Mouse (Mus musculus) mouse embryonic stem cell (cell line): ENCODE data around the gene Gpx1.

Experiments
- in situ Hi-C, 2 experiments: fragments of 300-500 bp; cut with MboI; formaldehyde crosslinking; loops; 1 replicate in 1 of 2; 3 replicates in 1 of 2; pipeline ENCODE4 v1.14.3; 2019 to 2020; ENCODE audit warnings: low sequenced_read_pairs in 2 of 2, low pct_unique_long_range_greater_than_20kb in 1 of 2, mixed read lengths in 1 of 2; ENCODE audit not compliant: unreplicated experiment in 1 of 2

Gpx1 gene

DNA sequence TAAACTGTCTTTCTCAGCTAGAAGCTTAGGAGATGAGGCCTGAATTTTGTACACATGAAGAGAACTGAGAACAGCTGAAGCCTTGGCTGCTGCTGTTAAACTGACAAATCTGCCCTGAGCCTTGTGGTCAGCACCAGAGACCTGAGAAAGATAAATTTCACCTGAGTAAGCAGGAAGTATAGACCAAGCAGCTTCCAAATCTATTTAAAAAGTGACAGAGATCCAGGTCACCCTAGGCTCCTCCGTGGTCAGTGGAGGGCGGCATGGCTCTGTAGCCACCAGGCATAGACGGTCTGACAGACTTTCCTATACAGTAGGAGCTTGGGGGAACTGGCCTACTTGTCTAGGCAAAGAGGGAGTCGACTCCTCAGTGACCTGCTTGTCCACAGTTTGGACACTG, 48.1 kb downstream of the Gpx1 start:
- in situ Hi-C loops = no loop called here

DNA sequence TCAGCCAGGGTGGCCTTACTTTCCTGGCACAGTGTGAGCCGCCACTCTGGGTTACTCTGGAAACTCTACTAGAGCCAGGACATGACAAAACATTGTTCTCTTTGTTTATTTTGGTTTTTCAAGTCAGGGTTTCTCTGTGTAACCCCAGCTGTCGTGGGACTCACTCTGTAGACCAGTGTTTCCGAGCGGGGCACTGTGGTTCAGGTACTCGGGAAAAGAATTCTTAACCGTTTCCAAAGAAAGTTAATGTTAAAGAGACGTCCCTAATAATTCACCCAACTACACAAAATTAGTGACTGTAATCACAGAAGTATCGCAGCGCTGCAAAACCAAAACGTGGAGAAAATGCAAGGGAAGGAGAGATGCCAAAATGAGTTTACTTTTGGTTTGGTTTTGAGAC, 49.9 kb downstream of the Gpx1 start:
- in situ Hi-C loops = no loop called here

GRCm38 (mm10) chr9:108389220-108389619, 50.5 kb downstream of the Gpx1 start:
- in situ Hi-C loops = no loop called here
